Mouse (Mus musculus): ENCODE data around the gene Rxra.
A peak's percentile ranks its signal among the peaks of the same experiment; 100 is the strongest.

Rxra gene

GRCm38 (mm10) chr2:27676106-27676477, at the start of gene Rxra:
Gene Rxra, plus strand, starts transcription at chr2:27676440.
- peak; percentile 64 for DNase-seq (ENCODE audit: low spot score)

GRCm38 (mm10) chr2:27626604-27627003, 49.6 kb upstream of the Rxra start:
- DNase-seq (ENCODE audit: low spot score) = no peak

GRCm38 (mm10) chr2:27630601-27631285, 45.5 kb upstream of the Rxra start:
- no peak for DNase-seq (ENCODE audit: low spot score)

- DNase-seq (ENCODE audit: low spot score) = no peak
Measured at GRCm38 (mm10) chr2:27633471-27633870, 42.8 kb upstream of the Rxra start.

- peak; percentile 60 for DNase-seq (ENCODE audit: low spot score)
Measured at GRCm38 (mm10) chr2:27634018-27634417, 42.2 kb upstream of the Rxra start.

- DNase-seq (ENCODE audit: low spot score) = no peak
Measured at GRCm38 (mm10) chr2:27635147-27635738, 41.0 kb upstream of the Rxra start.

- DNase-seq (ENCODE audit: low spot score) = no peak
Measured at GRCm38 (mm10) chr2:27636796-27637195, 39.4 kb upstream of the Rxra start.

GRCm38 (mm10) chr2:27637281-27637896, 38.9 kb upstream of the Rxra start:
- no peak for DNase-seq (ENCODE audit: low spot score)

GRCm38 (mm10) chr2:27639631-27640334, 36.5 kb upstream of the Rxra start:
- no peak for DNase-seq (ENCODE audit: low spot score)

- no peak for DNase-seq (ENCODE audit: low spot score)
Measured at GRCm38 (mm10) chr2:27640900-27641479, 35.2 kb upstream of the Rxra start.

GRCm38 (mm10) chr2:27644547-27645120, 31.6 kb upstream of the Rxra start:
- DNase-seq (ENCODE audit: low spot score) = no peak

GRCm38 (mm10) chr2:27645471-27645870, 30.8 kb upstream of the Rxra start:
- DNase-seq (ENCODE audit: low spot score) = no peak

- DNase-seq (ENCODE audit: low spot score) = peak; percentile 66
Measured at GRCm38 (mm10) chr2:27649862-27650661, 26.2 kb upstream of the Rxra start.

GRCm38 (mm10) chr2:27650991-27651390, 25.2 kb upstream of the Rxra start:
- peak; percentile 58 for DNase-seq (ENCODE audit: low spot score)

- no peak for DNase-seq (ENCODE audit: low spot score)
Measured at GRCm38 (mm10) chr2:27653496-27654030, 22.7 kb upstream of the Rxra start.

GRCm38 (mm10) chr2:27654321-27655232, 21.7 kb upstream of the Rxra start:
- DNase-seq (ENCODE audit: low spot score) = peak; percentile 33

- no peak for DNase-seq (ENCODE audit: low spot score)
Measured at GRCm38 (mm10) chr2:27656576-27656975, 19.7 kb upstream of the Rxra start.

GRCm38 (mm10) chr2:27665284-27665683, 11.0 kb upstream of the Rxra start:
- DNase-seq (ENCODE audit: low spot score) = no peak

GRCm38 (mm10) chr2:27666719-27667118, 9.5 kb upstream of the Rxra start:
- peak; percentile 27 for DNase-seq (ENCODE audit: low spot score)

- DNase-seq (ENCODE audit: low spot score) = no peak
Measured at GRCm38 (mm10) chr2:27667677-27668076, 8.6 kb upstream of the Rxra start.

All from embryo, embryonic 10.5 days (tissue).